Mouse (Mus musculus): ENCODE data around the gene Prl7d1. TPM values are rescaled to one million over a fixed set of nuclear protein-coding genes. Genes with fewer than 3 reads are reported as not detected.
"Not testable (repeated sequence)": the region's sequence is repeated elsewhere in the genome, so short reads cannot be mapped to it uniquely, and the experiment has no call there.

The Prl7d1 gene
- total RNA-seq (2014; rRNA removed), result not detected in 2 replicates
- polyA plus RNA-seq (2015; fragmentation: Nextera tagmentation; extraction: Ambion mirVana), result not detected in 2 replicates

GRCm38 (mm10) chr13:27716636-27717035, at the start of gene Prl7d1:
Gene Prl7d1, minus strand, starts transcription at chr13:27716736.
- Histone ChIP-seq H3K27ac (no peak within 1 kb of the TSS), H3K4me1 (ENCODE audit: insufficient read depth, low read length) (no peaks in the 10 kb centered on the region), H3K9me3 (ENCODE audit: low read length) (no peaks in the 10 kb centered on the region), H3K9ac (replicated peaks; ENCODE audit: low read length) (no peak within 1 kb of the TSS), H3K4me3 (ENCODE audit: low read length) (no peak within 1 kb of the TSS), H3K27me3 (ENCODE audit: insufficient read depth, low read length) (no peaks in the 10 kb centered on the region), H3K4me2 (ENCODE audit: low read depth, low read length) (no peak within 1 kb of the TSS), H3K36me3 (ENCODE audit: insufficient read depth, low read length) (no peaks in the 10 kb centered on the region)
- no peak for ATAC-seq
- 89% methylated on average over 5 of the region's 5 CpGs for WGBS
- TF ChIP-seq CTCF (IDR thresholded peaks at IDR 0.05; ENCODE audit: low read depth), result no peak
- DNase-seq (ENCODE audit: low spot score), result no peak

- no peaks in the 10 kb centered on the region for H3K4me1 ChIP-seq (ENCODE audit: insufficient read depth, low read length)
- H3K4me3 ChIP-seq (ENCODE audit: low read length), result no peak overlapping the region
- no peak for ATAC-seq
- no peaks in the 10 kb centered on the region for H3K9me3 ChIP-seq (ENCODE audit: low read length)
- H3K27ac ChIP-seq, result no peak overlapping the region
- no peak for TF ChIP-seq CTCF (IDR thresholded peaks at IDR 0.05; ENCODE audit: low read depth)
- no peaks in the 10 kb centered on the region for H3K27me3 ChIP-seq (ENCODE audit: insufficient read depth, low read length)
- H3K9ac ChIP-seq (replicated peaks; ENCODE audit: low read length), result no peak overlapping the region
- H3K36me3 ChIP-seq (ENCODE audit: insufficient read depth, low read length), result no peaks in the 10 kb centered on the region
- no peak overlapping the region for H3K4me2 ChIP-seq (ENCODE audit: low read depth, low read length)
- WGBS, result 93% methylated on average over 10 of the region's 10 CpGs
- DNase-seq (ENCODE audit: low spot score), result no peak
Measured at GRCm38 (mm10) chr13:27734512-27735186, 18.1 kb upstream of the Prl7d1 start.

- H3K27me3 ChIP-seq (ENCODE audit: insufficient read depth, low read length); H3K9me3 ChIP-seq (ENCODE audit: low read length); H3K27ac ChIP-seq; ATAC-seq; H3K4me3 ChIP-seq (ENCODE audit: low read length); H3K36me3 ChIP-seq (ENCODE audit: insufficient read depth, low read length); H3K4me1 ChIP-seq (ENCODE audit: insufficient read depth, low read length); H3K9ac ChIP-seq (replicated peaks; ENCODE audit: low read length); DNase-seq (ENCODE audit: low spot score); H3K4me2 ChIP-seq (ENCODE audit: low read depth, low read length): not testable (repeated sequence)
- 87% methylated on average over 5 of the region's 5 CpGs for WGBS
Measured at GRCm38 (mm10) chr13:27730286-27730959, 13.9 kb upstream of the Prl7d1 start.

GRCm38 (mm10) chr13:27725057-27725456, 8.5 kb upstream of the Prl7d1 start:
- DNase-seq (ENCODE audit: low spot score); H3K27ac ChIP-seq; H3K9me3 ChIP-seq (ENCODE audit: low read length); H3K36me3 ChIP-seq (ENCODE audit: insufficient read depth, low read length); H3K9ac ChIP-seq (replicated peaks; ENCODE audit: low read length); H3K4me3 ChIP-seq (ENCODE audit: low read length); H3K27me3 ChIP-seq (ENCODE audit: insufficient read depth, low read length); ATAC-seq; H3K4me1 ChIP-seq (ENCODE audit: insufficient read depth, low read length); H3K4me2 ChIP-seq (ENCODE audit: low read depth, low read length): not testable (repeated sequence)
- 92% methylated on average over 3 of the region's 3 CpGs for WGBS

- no peaks in the 10 kb centered on the region for H3K36me3 ChIP-seq (ENCODE audit: insufficient read depth, low read length)
- no peaks in the 10 kb centered on the region for H3K4me1 ChIP-seq (ENCODE audit: insufficient read depth, low read length)
- ATAC-seq (no peak), DNase-seq (ENCODE audit: low spot score) (no peak)
- H3K27me3 ChIP-seq (ENCODE audit: insufficient read depth, low read length), result no peaks in the 10 kb centered on the region
- H3K27ac ChIP-seq, result no peak overlapping the region
- H3K4me3 ChIP-seq (ENCODE audit: low read length), result no peak overlapping the region
- no peak overlapping the region for H3K4me2 ChIP-seq (ENCODE audit: low read depth, low read length)
- no peak for TF ChIP-seq CTCF (IDR thresholded peaks at IDR 0.05; ENCODE audit: low read depth)
- WGBS, result 72% methylated on average over 2 of the region's 2 CpGs
- H3K9ac ChIP-seq (replicated peaks; ENCODE audit: low read length), result no peak overlapping the region
- H3K9me3 ChIP-seq (ENCODE audit: low read length), result no peaks in the 10 kb centered on the region
Measured at GRCm38 (mm10) chr13:27706521-27706920, 10.0 kb downstream of the Prl7d1 start.

GRCm38 (mm10) chr13:27667936-27668335, 48.6 kb downstream of the Prl7d1 start, which contains the start of gene Prl7a2:
Gene Prl7a2, minus strand, starts transcription at chr13:27668036.
- Histone ChIP-seq H3K36me3 (ENCODE audit: insufficient read depth, low read length) (no peaks in the 10 kb centered on the region), H3K9ac (replicated peaks; ENCODE audit: low read length) (no peak within 1 kb of the TSS), H3K4me3 (ENCODE audit: low read length) (no peak within 1 kb of the TSS), H3K27me3 (ENCODE audit: insufficient read depth, low read length) (no peaks in the 10 kb centered on the region), H3K27ac (no peak within 1 kb of the TSS), H3K4me1 (ENCODE audit: insufficient read depth, low read length) (no peaks in the 10 kb centered on the region), H3K9me3 (ENCODE audit: low read length) (no peaks in the 10 kb centered on the region), H3K4me2 (ENCODE audit: low read depth, low read length) (no peak within 1 kb of the TSS)
- ATAC-seq (no peak), DNase-seq (ENCODE audit: low spot score) (no peak)
- TF ChIP-seq CTCF (IDR thresholded peaks at IDR 0.05; ENCODE audit: low read depth), result no peak
- WGBS, result 84% methylated on average over 4 of the region's 4 CpGs

GRCm38 (mm10) chr13:27660747-27661146, 55.8 kb downstream of the Prl7d1 start:
- H3K27ac ChIP-seq, result no peak overlapping the region
- no peaks in the 10 kb centered on the region for H3K27me3 ChIP-seq (ENCODE audit: insufficient read depth, low read length)
- H3K9me3 ChIP-seq (ENCODE audit: low read length), result no peaks in the 10 kb centered on the region
- no peak for ATAC-seq
- no peak for DNase-seq (ENCODE audit: low spot score)
- no peak overlapping the region for H3K4me2 ChIP-seq (ENCODE audit: low read depth, low read length)
- H3K36me3 ChIP-seq (ENCODE audit: insufficient read depth, low read length), result no peaks in the 10 kb centered on the region
- no peak overlapping the region for H3K4me3 ChIP-seq (ENCODE audit: low read length)
- WGBS, result 91% methylated on average over 2 of the region's 2 CpGs
- no peak for TF ChIP-seq CTCF (IDR thresholded peaks at IDR 0.05; ENCODE audit: low read depth)
- no peak overlapping the region for H3K9ac ChIP-seq (replicated peaks; ENCODE audit: low read length)
- H3K4me1 ChIP-seq (ENCODE audit: insufficient read depth, low read length), result no peaks in the 10 kb centered on the region

Other genes starting within 250 kb of the Prl7d1 start
- gene Prl8a8, start 203.5 kb downstream of the Prl7d1 start, total RNA-seq (2014; rRNA removed), result not detected in 2 replicates
- not detected in 2 replicates for gene Prl8a8, start 203.5 kb downstream of the Prl7d1 start, polyA plus RNA-seq (2015; fragmentation: Nextera tagmentation; extraction: Ambion mirVana)
- gene Prl8a9, start 152.1 kb downstream of the Prl7d1 start, total RNA-seq (2014; rRNA removed), result not detected in 2 replicates
- not detected in 2 replicates for gene Prl8a9, start 152.1 kb downstream of the Prl7d1 start, polyA plus RNA-seq (2015; fragmentation: Nextera tagmentation; extraction: Ambion mirVana)
- not detected in 2 replicates for gene Prl8a1, start 134.6 kb downstream of the Prl7d1 start, total RNA-seq (2014; rRNA removed)
- not detected in 2 replicates for gene Prl8a1, start 134.6 kb downstream of the Prl7d1 start, polyA plus RNA-seq (2015; fragmentation: Nextera tagmentation; extraction: Ambion mirVana)
- not detected in 2 replicates for gene Prl7b1, start 106.2 kb downstream of the Prl7d1 start, total RNA-seq (2014; rRNA removed)
- not detected in 2 replicates for gene Prl7b1, start 106.2 kb downstream of the Prl7d1 start, polyA plus RNA-seq (2015; fragmentation: Nextera tagmentation; extraction: Ambion mirVana)
- gene Prl7a1, start 74.2 kb downstream of the Prl7d1 start, total RNA-seq (2014; rRNA removed), result not detected in 2 replicates
- gene Prl7a1, start 74.2 kb downstream of the Prl7d1 start, polyA plus RNA-seq (2015; fragmentation: Nextera tagmentation; extraction: Ambion mirVana), result not detected in 2 replicates
- not detected in 2 replicates for gene Prl7a2, start 48.7 kb downstream of the Prl7d1 start, total RNA-seq (2014; rRNA removed)
- gene Prl7a2, start 48.7 kb downstream of the Prl7d1 start, polyA plus RNA-seq (2015; fragmentation: Nextera tagmentation; extraction: Ambion mirVana), result not detected in 2 replicates
- gene Prl7c1, start 64.1 kb upstream of the Prl7d1 start, total RNA-seq (2014; rRNA removed), result not detected in 2 replicates
- not detected in 2 replicates for gene Prl7c1, start 64.1 kb upstream of the Prl7d1 start, polyA plus RNA-seq (2015; fragmentation: Nextera tagmentation; extraction: Ambion mirVana)
- not detected in 2 replicates for gene Prl2a1, start 84.9 kb upstream of the Prl7d1 start, total RNA-seq (2014; rRNA removed)
- not detected in 2 replicates for gene Prl2a1, start 84.9 kb upstream of the Prl7d1 start, polyA plus RNA-seq (2015; fragmentation: Nextera tagmentation; extraction: Ambion mirVana)
- not detected in 2 replicates for gene Prl2c1, start 132.6 kb upstream of the Prl7d1 start, total RNA-seq (2014; rRNA removed)
- gene Prl2c1, start 132.6 kb upstream of the Prl7d1 start, polyA plus RNA-seq (2015; fragmentation: Nextera tagmentation; extraction: Ambion mirVana), result not detected in 2 replicates

All from hindbrain, postnatal 0 days (tissue).